Mouse (Mus musculus) left cerebral cortex, adult 9 months (tissue): ENCODE measurements at regions not wholly inside any gene's neighbourhood (a gene's known extent, or its start where the extent isn't known, plus 50 kb on each side); places are given as distances from the start of the nearest gene placed in this dataset.

Experiments
- DNase-seq, 2 experiments: peaks; one replicate each; pipeline ENCODE4 v3.0.0; 2022; ENCODE audit warnings: low spot score in 2 of 2

GRCm38 (mm10) chr12:70523379-70523778 is 70.5 kb downstream of the Tmx1 start:
- DNase-seq, result no peak

- no peak for DNase-seq
Measured at GRCm38 (mm10) chr12:70524703-70525102, 71.8 kb downstream of the Tmx1 start.

GRCm38 (mm10) chr12:70531661-70532060 is 78.8 kb downstream of the Tmx1 start:
- DNase-seq, result no peak

GRCm38 (mm10) chr12:70532225-70532624 is 79.3 kb downstream of the Tmx1 start:
- DNase-seq, result no peak

GRCm38 (mm10) chr12:70532843-70533242 is 79.9 kb downstream of the Tmx1 start:
- no peak for DNase-seq

GRCm38 (mm10) chr12:70533375-70533935 is 80.6 kb downstream of the Tmx1 start:
- DNase-seq, result no peak

- DNase-seq, result no peak
Measured at GRCm38 (mm10) chr12:70539124-70539523, 86.2 kb downstream of the Tmx1 start.

GRCm38 (mm10) chr12:70539856-70540255 is 87.0 kb downstream of the Tmx1 start:
- DNase-seq, result no peak

- DNase-seq, result no peak
Measured at GRCm38 (mm10) chr12:70541432-70541831, 88.5 kb downstream of the Tmx1 start.

- DNase-seq, result no peak
Measured at GRCm38 (mm10) chr12:70543299-70543698, 90.4 kb downstream of the Tmx1 start.

GRCm38 (mm10) chr12:70544326-70544725 is 91.4 kb downstream of the Tmx1 start:
- DNase-seq, result no peak

- DNase-seq, result peak; percentile 15 to 46
Measured at GRCm38 (mm10) chr12:70544850-70545510, 92.1 kb downstream of the Tmx1 start.

- no peak for DNase-seq
Measured at GRCm38 (mm10) chr12:70547199-70547598, 94.3 kb downstream of the Tmx1 start.

- no peak for DNase-seq
Measured at GRCm38 (mm10) chr12:70549296-70549695, 96.4 kb downstream of the Tmx1 start.

- DNase-seq, result no peak
Measured at GRCm38 (mm10) chr12:70553866-70554265, 101.0 kb downstream of the Tmx1 start.

GRCm38 (mm10) chr12:70554586-70554985 is 101.7 kb downstream of the Tmx1 start:
- no peak for DNase-seq

- no peak for DNase-seq
Measured at GRCm38 (mm10) chr12:70555723-70556122, 102.8 kb downstream of the Tmx1 start.

- no peak for DNase-seq
Measured at GRCm38 (mm10) chr12:70556820-70557219, 103.9 kb downstream of the Tmx1 start.

GRCm38 (mm10) chr12:70563446-70563845 is 110.6 kb downstream of the Tmx1 start:
- DNase-seq, result no peak

GRCm38 (mm10) chr12:70575665-70576064 is 122.8 kb downstream of the Tmx1 start:
- DNase-seq, result no peak

GRCm38 (mm10) chr12:70577769-70578168 is 124.9 kb downstream of the Tmx1 start:
- DNase-seq, result no peak

- DNase-seq, result no peak
Measured at GRCm38 (mm10) chr12:70579328-70579905, 126.5 kb downstream of the Tmx1 start.

- DNase-seq, result no peak
Measured at GRCm38 (mm10) chr12:70586181-70586580, 133.3 kb downstream of the Tmx1 start.
